Mouse (Mus musculus) myocyte (in vitro differentiated cells): Measurements from ENCODE around the gene Ksr2.

ENCODE experiments used
- CEBPB ChIP-seq: IDR thresholded peaks from 2 replicates; pipeline ENCODE4 v1.6.1; 2011; ENCODE audit warnings: mild to moderate bottlenecking, moderate library complexity; ENCODE audit not compliant: poor library complexity, insufficient read depth, severe bottlenecking
- E2F4 ChIP-seq: IDR thresholded peaks from one replicate; pipeline ENCODE4 v1.6.1; 2011; ENCODE audit warnings: mild to moderate bottlenecking, control low read depth, moderate library complexity; ENCODE audit not compliant: insufficient read depth
- MAX ChIP-seq: IDR thresholded peaks from one replicate; pipeline ENCODE4 v1.6.1; 2011; ENCODE audit warnings: low read depth, mild to moderate bottlenecking, control low read depth
- MYOD1 ChIP-seq, 3 experiments: IDR thresholded peaks; one replicate each; pipeline ENCODE4 v1.6.1; 2011; ENCODE audit warnings: control low read depth in 2 of 3, low read depth in 2 of 3, mild to moderate bottlenecking in 2 of 3, moderate library complexity in 1 of 3; ENCODE audit not compliant: insufficient read length in 2 of 3, control insufficient read depth in 1 of 3
- MYOG ChIP-seq, 3 experiments: IDR thresholded peaks; one replicate each; pipeline ENCODE4 v1.6.1; 2011; ENCODE audit warnings: control low read depth in 2 of 3, low read depth in 2 of 3, mild to moderate bottlenecking in 2 of 3; ENCODE audit not compliant: insufficient read length in 2 of 3, control insufficient read depth in 1 of 3, insufficient read depth in 1 of 3
- POLR2A ChIP-seq: IDR thresholded peaks from one replicate; pipeline ENCODE4 v1.6.1; 2011; ENCODE audit warnings: low read depth, mild to moderate bottlenecking, control low read depth, moderate library complexity; ENCODE audit not compliant: insufficient read length
- TCF12 ChIP-seq: IDR thresholded peaks from one replicate; pipeline ENCODE4 v1.6.1; 2011; ENCODE audit warnings: mild to moderate bottlenecking, control low read depth; ENCODE audit not compliant: poor library complexity, insufficient read depth, severe bottlenecking

DNA sequence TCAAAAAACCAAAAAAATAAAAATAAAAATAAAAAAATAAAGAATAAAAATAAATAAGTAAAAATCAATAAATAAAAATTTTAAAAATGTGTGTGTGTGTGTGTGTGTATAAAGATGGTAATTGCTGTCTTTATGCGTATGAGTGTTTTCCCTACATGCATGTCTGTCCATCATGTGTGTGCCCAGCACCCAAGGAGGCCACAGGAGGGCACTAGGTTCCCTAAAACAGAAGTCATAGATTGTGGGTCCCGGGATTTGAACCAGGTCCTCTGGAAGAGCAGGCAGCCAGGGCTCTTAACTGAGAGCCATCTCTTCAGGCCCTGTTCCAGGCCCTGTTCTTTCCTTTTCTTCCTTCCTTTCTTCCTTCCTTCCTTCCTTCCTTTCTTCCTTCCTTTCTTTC, 38.2 kb downstream of the Ksr2 start:
- TF ChIP-seq POLR2A (no peak), CEBPB (no peak), MYOD1 (IDR thresholded peaks at IDR 0.05; ENCODE audit: control insufficient read depth in 1 of 3, insufficient read length in 2 of 3, low read depth in 2 of 3) (no peak), MAX (no peak), TCF12 (no peak), MYOG (IDR thresholded peaks at IDR 0.05; ENCODE audit: control insufficient read depth in 1 of 3, insufficient read depth in 1 of 3, insufficient read length in 2 of 3, low read depth in 2 of 3) (no peak), E2F4 (no peak)
